Mouse (Mus musculus): Measurements from ENCODE around the gene Ddr2. TPM values are rescaled to one million over a fixed set of nuclear protein-coding genes. Genes with fewer than 3 reads are reported as not detected.

The Ddr2 gene
- total and polyA plus RNA-seq, 3 experiments: 0.04 TPM; not detected in 2

- Histone ChIP-seq H3K27ac (ENCODE audit: control insufficient read depth, low read depth, low read length) (no peak overlapping the region), H3K79me2 (ENCODE audit: control insufficient read depth, insufficient read depth, low read length, poor library complexity) (no peaks in the 10 kb centered on the region), H3K36me3 (ENCODE audit: control insufficient read depth in 1 of 2, insufficient read depth in 2 of 2, low read length in 2 of 2) (no peaks in the 10 kb centered on the region), H3K9me3 (replicated peaks; ENCODE audit: insufficient read depth, low read length) (no peaks in the 10 kb centered on the region), H3K4me3 (ENCODE audit: control insufficient read depth in 1 of 2, insufficient read depth in 1 of 2, low read depth in 2 of 2, low read length in 2 of 2) (no peak overlapping the region), H3K27me3 (ENCODE audit: control insufficient read depth in 1 of 2, insufficient read depth in 2 of 2, low read length in 2 of 2) (no peaks in the 10 kb centered on the region), H3K4me1 (ENCODE audit: control insufficient read depth in 1 of 2, insufficient read depth in 2 of 2, low read length in 2 of 2) (no peaks in the 10 kb centered on the region), H3K9ac (ENCODE audit: control insufficient read depth, low read depth, low read length, poor library complexity, severe bottlenecking) (no peak overlapping the region)
- no peak for DNase-seq (ENCODE audit: low read depth, low spot score)
- TF ChIP-seq HCFC1 (IDR thresholded peaks at IDR 0.05; ENCODE audit: low read depth, low read length) (no peak), NELFE (IDR thresholded peaks at IDR 0.05; ENCODE audit: low read depth, low read length) (no peak), CTCF (IDR thresholded peaks at IDR 0.05 in 2 of 3, conservative IDR thresholded peaks at IDR 0.05 in 1 of 3; ENCODE audit: control insufficient read depth in 1 of 3, insufficient read depth in 1 of 3, low read depth in 2 of 3, low read length in 3 of 3, poor library complexity in 1 of 3, severe bottlenecking in 1 of 3) (no peak), RAD21 (IDR thresholded peaks at IDR 0.05; ENCODE audit: low read depth, low read length) (no peak), UBTF (IDR thresholded peaks at IDR 0.05; ENCODE audit: borderline replicate concordance, insufficient read depth, low read depth, low read length) (no peak), MYB (IDR thresholded peaks at IDR 0.05; ENCODE audit: low read depth, low read length) (no peak), ZMIZ1 (IDR thresholded peaks at IDR 0.05; ENCODE audit: low read depth, low read length) (no peak), ELF1 (IDR thresholded peaks at IDR 0.05; ENCODE audit: low read depth, low read length) (no peak), POLR2AphosphoS5 (IDR thresholded peaks at IDR 0.05; ENCODE audit: borderline replicate concordance, low read depth, low read length) (no peak), CHD1 (IDR thresholded peaks at IDR 0.05; ENCODE audit: low read depth, low read length) (no peak), USF1 (IDR thresholded peaks at IDR 0.05; ENCODE audit: low read depth, low read length) (no peak), ZC3H11A (IDR thresholded peaks at IDR 0.05; ENCODE audit: low read depth, low read length) (no peak), KAT2A (conservative IDR thresholded peaks at IDR 0.05; ENCODE audit: low read depth, low read length) (no peak), GABPA (IDR thresholded peaks at IDR 0.05; ENCODE audit: low read depth, low read length) (no peak), MAX (IDR thresholded peaks at IDR 0.05; ENCODE audit: low read length) (no peak), TBP (IDR thresholded peaks at IDR 0.05; ENCODE audit: low read depth, low read length) (no peak), MAZ (IDR thresholded peaks at IDR 0.05; ENCODE audit: low read depth, low read length) (no peak), ETS1 (IDR thresholded peaks at IDR 0.05; ENCODE audit: low read depth, low read length) (no peak), E2F4 (IDR thresholded peaks at IDR 0.05; ENCODE audit: borderline replicate concordance, low read depth, low read length) (no peak), GATA1 (IDR thresholded peaks at IDR 0.05; ENCODE audit: low read depth, low read length) (no peak)
These were observed 101.9 kb downstream of the Ddr2 start for GRCm38 (mm10) chr1:170008432-170009220.

DNA sequence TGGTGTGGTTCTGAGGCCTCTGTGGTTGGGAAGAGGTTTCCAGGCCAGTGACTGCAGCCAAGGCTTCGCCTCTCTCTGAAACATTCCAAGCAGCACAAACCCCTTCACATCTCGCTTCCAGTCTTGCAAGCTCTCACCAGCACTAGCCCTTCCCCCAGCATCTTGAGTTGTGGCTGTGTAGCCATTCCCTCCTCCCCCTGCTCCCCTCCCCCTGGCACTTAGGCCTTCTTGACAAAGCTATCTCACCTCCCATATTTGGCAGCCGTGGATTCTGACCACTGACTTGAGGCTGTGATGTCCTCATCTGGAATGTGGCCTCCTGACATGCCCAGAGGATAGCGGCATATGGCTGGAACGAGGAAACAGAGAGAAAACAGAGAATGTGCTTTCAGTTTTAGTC, 104.0 kb downstream of the Ddr2 start:
- Histone ChIP-seq H3K4me3 (ENCODE audit: control insufficient read depth in 1 of 2, insufficient read depth in 1 of 2, low read depth in 2 of 2, low read length in 2 of 2) (no peak overlapping the region), H3K79me2 (ENCODE audit: control insufficient read depth, insufficient read depth, low read length, poor library complexity) (no peaks in the 10 kb centered on the region), H3K27me3 (ENCODE audit: control insufficient read depth in 1 of 2, insufficient read depth in 2 of 2, low read length in 2 of 2) (no peaks in the 10 kb centered on the region), H3K36me3 (ENCODE audit: control insufficient read depth in 1 of 2, insufficient read depth in 2 of 2, low read length in 2 of 2) (no peaks in the 10 kb centered on the region), H3K27ac (ENCODE audit: control insufficient read depth, low read depth, low read length) (no peak overlapping the region), H3K4me1 (ENCODE audit: control insufficient read depth in 1 of 2, insufficient read depth in 2 of 2, low read length in 2 of 2) (no peaks in the 10 kb centered on the region), H3K9me3 (replicated peaks; ENCODE audit: insufficient read depth, low read length) (no peaks in the 10 kb centered on the region), H3K9ac (ENCODE audit: control insufficient read depth, low read depth, low read length, poor library complexity, severe bottlenecking) (no peak overlapping the region)
- no peak for DNase-seq (ENCODE audit: low read depth, low spot score)
- TF ChIP-seq ZKSCAN1 (IDR thresholded peaks at IDR 0.05; ENCODE audit: low read depth, low read length): no peak
- TF ChIP-seq MEF2A (IDR thresholded peaks at IDR 0.05; ENCODE audit: extremely low read depth, insufficient replicate concordance, low read depth, low read length, poor library complexity, severe bottlenecking): no peak

All from MEL (cell line).